Mouse (Mus musculus): ENCODE data around the gene Fbh1. TPM values are rescaled to one million over a fixed set of nuclear protein-coding genes. Genes with fewer than 3 reads are reported as not detected.

The Fbh1 gene
- polyA plus RNA-seq (2016; fragmentation: Nextera tagmentation; extraction: Ambion mirVana), result 109 and 113 TPM in 2 replicates

DNA sequence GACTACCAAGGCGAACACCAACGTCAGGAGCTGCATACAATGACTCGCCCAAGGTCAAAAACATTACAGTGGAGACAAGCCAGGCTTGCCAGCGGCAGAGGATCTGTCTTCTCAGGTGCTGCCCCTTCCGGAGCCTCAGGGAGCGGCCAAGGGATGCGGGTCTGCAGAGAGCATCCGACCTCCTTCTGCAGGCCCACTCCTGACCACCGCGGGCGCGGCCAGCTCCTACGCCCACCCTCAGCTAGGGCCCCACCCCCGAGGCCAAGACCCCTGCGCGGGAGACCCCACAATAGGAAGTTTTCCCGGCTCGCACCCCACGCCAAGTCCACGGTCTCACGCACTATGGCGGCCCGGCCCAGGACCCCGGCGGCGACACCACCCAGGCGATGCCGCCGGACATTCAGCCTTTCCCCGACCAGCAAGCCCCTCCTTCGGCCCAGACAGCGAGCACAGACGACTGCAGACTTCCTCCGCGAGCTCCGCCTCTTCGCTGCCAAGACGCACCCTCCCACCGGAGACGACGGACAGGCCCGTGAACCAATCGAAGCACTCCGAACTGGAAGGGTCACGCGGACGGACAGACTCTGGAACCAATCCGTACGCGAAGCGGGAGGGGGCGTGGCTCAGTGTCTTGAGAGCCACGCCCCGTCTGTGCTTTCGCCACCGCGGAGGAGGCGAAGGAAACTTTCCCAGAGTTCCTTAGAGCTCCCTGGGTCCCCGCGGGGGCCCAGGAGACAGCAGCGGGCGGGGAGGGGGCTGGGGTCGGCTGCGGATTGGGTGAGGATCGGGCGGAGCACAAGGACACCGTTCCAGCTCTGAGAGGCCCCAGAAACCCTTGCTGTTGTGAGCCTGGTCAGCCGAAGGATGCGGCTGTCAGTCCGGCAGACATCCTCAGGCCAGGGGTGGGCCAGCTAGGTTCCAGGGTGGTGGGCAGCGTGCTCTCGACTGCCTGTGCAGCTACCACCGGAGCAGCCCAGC is at the start of gene Fbh1, which contains the start of gene Ankrd16:
Gene Fbh1 (minus strand): TSS at position 492 of the 978 bp plus-strand sequence.
Gene Ankrd16 (plus strand): TSS at position 786 of the 978 bp plus-strand sequence.
- Histone ChIP-seq H3K9me3 (no peaks in the 10 kb centered on the region), H3K4me1 (replicated peaks) (peaks cover 32% of the 10 kb centered on the region), H3K4me3 (peak within 1 kb of the TSS; percentile 85), H3K36me3 (peaks cover 29% of the 10 kb centered on the region), H3K27ac (peak within 1 kb of the TSS; percentile 95), H3K27me3 (ENCODE audit: insufficient read depth, poor library complexity, severe bottlenecking) (no peaks in the 10 kb centered on the region)
- WGBS, result under 1% methylated on average over 73 of the region's 73 CpGs
- DNase-seq (ENCODE audit: low spot score), result peak; percentile 100

DNA sequence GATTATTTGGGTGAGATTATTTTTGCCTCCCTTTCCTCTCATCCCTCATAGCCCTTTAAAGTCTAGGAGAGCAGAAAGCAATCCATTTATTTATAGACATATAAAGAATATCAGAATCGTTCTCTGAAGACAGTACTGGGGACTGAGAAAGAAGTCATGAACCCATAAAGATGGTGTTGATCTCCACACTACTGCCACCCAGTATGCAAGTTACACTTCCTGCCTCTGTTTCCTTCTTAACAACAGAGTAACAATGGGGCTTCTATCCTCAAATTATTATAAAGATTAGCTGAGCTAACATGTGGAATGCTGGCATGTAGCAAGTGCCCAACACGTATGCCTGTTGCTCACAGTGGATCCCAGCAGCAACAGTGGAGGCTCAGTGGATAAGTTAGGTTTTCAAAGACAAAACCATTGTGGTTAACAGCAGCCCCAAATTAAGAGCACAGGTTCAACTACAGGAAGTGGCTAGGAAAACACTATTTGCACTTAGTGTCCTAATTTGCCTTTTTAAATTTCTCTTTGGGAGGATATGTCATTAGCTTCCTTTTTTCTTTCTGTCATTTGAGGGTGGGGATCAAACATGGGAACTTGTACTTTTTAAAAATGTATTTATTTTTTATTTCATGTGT is 24.0 kb upstream of the Fbh1 start:
- Histone ChIP-seq H3K27ac (no peak overlapping the region), H3K36me3 (no peaks in the 10 kb centered on the region), H3K4me3 (no peak overlapping the region), H3K9me3 (no peaks in the 10 kb centered on the region), H3K4me1 (replicated peaks) (0 out of 2 replicates have a peak, but pooled peaks cover 2% of the 10 kb centered on the region), H3K27me3 (ENCODE audit: insufficient read depth, poor library complexity, severe bottlenecking) (no peaks in the 10 kb centered on the region)
- 95% methylated on average over 2 of the region's 2 CpGs for WGBS
- no peak for DNase-seq (ENCODE audit: low spot score)

DNA sequence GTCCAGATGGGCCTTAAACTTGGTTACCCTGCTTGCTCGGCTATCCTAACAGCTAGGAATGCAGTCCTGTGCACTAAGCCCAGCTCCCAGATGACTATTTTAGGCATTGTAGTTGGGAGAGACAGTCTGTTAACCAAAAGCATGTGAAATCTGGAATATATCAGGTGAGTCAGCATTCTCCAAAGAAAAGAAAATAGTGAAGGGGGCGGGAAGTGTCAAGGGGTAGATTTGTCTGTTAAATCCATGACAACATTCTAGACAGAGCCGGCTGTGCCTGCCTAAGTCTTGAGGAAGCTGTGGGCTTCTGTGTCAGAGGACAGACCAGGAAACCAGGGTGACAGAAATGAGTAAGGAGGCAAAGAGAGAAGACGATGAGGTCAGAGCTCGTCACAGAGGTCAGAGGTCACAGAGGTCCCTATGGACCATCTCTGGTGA is 20.6 kb upstream of the Fbh1 start:
- Histone ChIP-seq H3K36me3 (peaks cover 18% of the 10 kb centered on the region), H3K27me3 (ENCODE audit: insufficient read depth, poor library complexity, severe bottlenecking) (no peaks in the 10 kb centered on the region), H3K27ac (no peak overlapping the region), H3K9me3 (no peaks in the 10 kb centered on the region), H3K4me1 (replicated peaks) (0 out of 2 replicates have a peak, but pooled peaks cover 2% of the 10 kb centered on the region), H3K4me3 (no peak overlapping the region)
- peak; percentile 18 for DNase-seq (ENCODE audit: low spot score)
- 63% methylated on average over 5 of the region's 5 CpGs for WGBS

DNA sequence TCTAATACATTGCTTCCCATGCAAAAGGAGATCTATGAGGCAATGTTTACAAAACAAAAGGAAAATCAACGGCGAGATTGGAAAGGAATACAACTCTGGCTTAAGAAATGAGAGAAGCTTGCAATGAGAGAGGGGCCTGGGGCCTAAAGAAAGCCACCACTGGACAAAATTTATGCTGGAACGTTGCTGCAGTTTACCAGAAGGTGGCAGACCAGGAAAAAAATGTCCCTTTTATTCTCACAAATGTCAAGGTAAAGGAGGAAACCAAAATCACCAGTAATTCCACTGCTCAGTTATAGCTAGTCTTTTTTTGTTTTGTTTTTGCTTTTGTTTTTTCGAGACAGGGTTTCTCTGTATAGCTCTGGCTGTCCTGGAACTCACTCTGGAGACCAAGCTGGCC is 17.3 kb upstream of the Fbh1 start:
- 69% methylated on average over 4 of the region's 4 CpGs for WGBS
- Histone ChIP-seq H3K27me3 (ENCODE audit: insufficient read depth, poor library complexity, severe bottlenecking) (no peaks in the 10 kb centered on the region), H3K36me3 (peaks cover 50% of the 10 kb centered on the region), H3K9me3 (no peaks in the 10 kb centered on the region), H3K4me3 (no peak overlapping the region), H3K27ac (no peak overlapping the region), H3K4me1 (replicated peaks) (0 out of 2 replicates have a peak, but pooled peaks cover 2% of the 10 kb centered on the region)
- DNase-seq (ENCODE audit: low spot score), result no peak

DNA sequence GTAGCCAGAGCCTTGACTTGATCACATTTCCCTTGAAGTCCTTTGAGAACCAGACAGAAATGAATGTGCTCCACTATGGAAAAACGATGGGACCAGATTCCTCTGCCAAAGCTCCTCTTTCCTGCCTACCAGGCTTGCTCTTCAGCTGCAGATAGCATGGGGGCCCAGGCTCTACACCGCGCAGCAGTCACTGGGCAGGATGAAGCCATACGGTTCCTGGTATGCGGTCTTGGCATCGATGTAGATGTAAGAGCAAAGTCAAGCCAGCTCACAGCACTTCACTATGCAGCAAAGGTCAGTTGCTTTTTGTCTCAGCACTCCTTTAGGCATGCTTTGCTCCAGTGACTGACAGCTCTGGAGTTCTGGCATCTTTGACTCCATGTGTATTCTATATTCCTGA is 6.8 kb upstream of the Fbh1 start:
- Histone ChIP-seq H3K27ac (no peak overlapping the region), H3K4me3 (no peak overlapping the region), H3K9me3 (no peaks in the 10 kb centered on the region), H3K27me3 (ENCODE audit: insufficient read depth, poor library complexity, severe bottlenecking) (no peaks in the 10 kb centered on the region), H3K4me1 (replicated peaks) (peaks cover 10% of the 10 kb centered on the region), H3K36me3 (peaks cover 96% of the 10 kb centered on the region)
- WGBS, result 94% methylated on average over 6 of the region's 6 CpGs
- DNase-seq (ENCODE audit: low spot score), result no peak

DNA sequence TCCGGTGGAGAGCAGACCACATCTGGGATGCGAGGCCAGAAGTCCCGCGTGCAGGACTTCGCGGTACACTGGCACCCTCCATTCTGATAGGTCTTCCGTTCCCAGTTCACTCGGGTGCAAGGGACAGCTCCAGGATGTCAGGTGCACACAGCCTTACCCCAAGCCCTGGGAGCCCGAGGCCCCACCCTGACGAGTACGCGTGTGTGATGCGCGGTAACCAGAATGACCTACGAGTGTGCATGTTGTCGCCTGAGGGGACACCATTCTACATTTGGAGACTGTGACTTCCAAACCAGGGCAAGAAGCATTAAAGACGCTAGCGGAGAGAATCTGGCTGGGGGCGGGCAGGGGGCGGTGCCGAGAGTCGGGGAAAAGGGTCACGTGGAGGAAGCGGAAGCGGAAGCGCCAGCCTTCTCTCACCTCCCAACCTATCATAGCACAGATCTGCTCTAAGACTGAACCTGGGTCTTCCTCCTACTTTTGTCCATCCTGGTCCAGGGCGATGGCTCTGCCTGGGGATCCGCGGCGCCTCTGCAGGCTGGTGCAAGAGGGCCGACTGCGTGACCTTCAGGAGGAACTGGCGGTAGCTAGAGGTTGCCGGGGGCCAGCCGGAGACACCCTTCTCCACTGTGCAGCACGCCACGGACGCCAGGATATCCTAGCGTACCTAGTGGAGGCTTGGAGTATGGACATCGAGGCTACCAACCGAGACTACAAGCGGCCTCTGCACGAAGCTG is 873 bp upstream of the Fbh1 start:
- H3K27ac ChIP-seq, result peak overlapping the region; percentile 89
- H3K36me3 ChIP-seq, result peaks cover 38% of the 10 kb centered on the region
- under 1% methylated on average over 43 of the region's 43 CpGs for WGBS
- H3K4me1 ChIP-seq (replicated peaks), result peaks cover 32% of the 10 kb centered on the region
- peak; percentile 90 for DNase-seq (ENCODE audit: low spot score)
- H3K27me3 ChIP-seq (ENCODE audit: insufficient read depth, poor library complexity, severe bottlenecking), result no peaks in the 10 kb centered on the region
- H3K9me3 ChIP-seq, result no peaks in the 10 kb centered on the region
- H3K4me3 ChIP-seq, result peak overlapping the region; percentile 85

DNA sequence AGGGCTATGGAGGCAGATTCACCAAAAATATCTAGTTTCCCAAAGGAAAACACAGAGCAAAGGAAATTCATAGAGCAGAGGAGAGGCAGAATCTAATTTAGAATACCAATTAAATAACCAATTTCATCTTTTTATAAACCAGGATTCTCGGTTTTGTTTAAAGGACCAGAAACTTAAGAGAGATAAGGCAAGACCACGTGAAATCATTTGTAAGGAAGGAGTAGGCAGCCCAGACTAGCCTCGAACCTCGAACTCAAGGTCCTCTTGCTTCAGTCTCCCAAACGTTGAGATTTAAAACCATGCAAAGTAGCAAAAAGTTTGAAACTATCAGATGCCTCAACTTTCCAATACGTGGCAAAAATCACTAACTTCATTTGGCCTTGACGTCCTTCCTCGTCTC is 967 bp downstream of the Fbh1 start:
- WGBS, result 58% methylated on average over 8 of the region's 8 CpGs
- Histone ChIP-seq H3K36me3 (peaks cover 20% of the 10 kb centered on the region), H3K4me1 (replicated peaks) (peaks cover 32% of the 10 kb centered on the region), H3K4me3 (peak overlapping the region; percentile 85), H3K27ac (peak overlapping the region; percentile 95; the same call in 1 of the 2 replicates), H3K9me3 (no peaks in the 10 kb centered on the region), H3K27me3 (ENCODE audit: insufficient read depth, poor library complexity, severe bottlenecking) (no peaks in the 10 kb centered on the region)
- DNase-seq (ENCODE audit: low spot score), result no peak

DNA sequence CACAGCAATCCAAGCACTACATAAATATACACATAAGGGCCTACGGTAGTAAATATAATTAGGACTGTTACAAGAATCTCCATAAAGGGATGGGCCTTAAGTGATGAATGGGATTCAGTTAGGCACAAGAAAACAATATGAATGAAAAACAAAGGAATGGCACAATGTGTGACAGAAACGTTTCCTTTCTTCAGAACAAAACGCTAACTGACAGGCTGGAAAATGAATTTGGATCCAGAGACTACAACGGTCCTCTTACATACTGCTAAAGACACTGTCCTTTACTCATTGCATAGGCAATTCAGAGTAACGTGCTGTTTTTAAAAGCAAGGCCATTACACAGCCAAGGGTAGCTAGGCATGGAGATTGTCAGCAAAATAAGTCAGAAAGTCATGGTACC is 2.3 kb downstream of the Fbh1 start:
- H3K9me3 ChIP-seq, result no peaks in the 10 kb centered on the region
- no peak for DNase-seq (ENCODE audit: low spot score)
- H3K36me3 ChIP-seq, result peaks cover 7% of the 10 kb centered on the region
- no peak overlapping the region for H3K4me3 ChIP-seq
- no peaks in the 10 kb centered on the region for H3K27me3 ChIP-seq (ENCODE audit: insufficient read depth, poor library complexity, severe bottlenecking)
- WGBS, result 87% methylated on average over 5 of the region's 5 CpGs
- no peak overlapping the region for H3K27ac ChIP-seq
- peaks cover 32% of the 10 kb centered on the region for H3K4me1 ChIP-seq (replicated peaks)

DNA sequence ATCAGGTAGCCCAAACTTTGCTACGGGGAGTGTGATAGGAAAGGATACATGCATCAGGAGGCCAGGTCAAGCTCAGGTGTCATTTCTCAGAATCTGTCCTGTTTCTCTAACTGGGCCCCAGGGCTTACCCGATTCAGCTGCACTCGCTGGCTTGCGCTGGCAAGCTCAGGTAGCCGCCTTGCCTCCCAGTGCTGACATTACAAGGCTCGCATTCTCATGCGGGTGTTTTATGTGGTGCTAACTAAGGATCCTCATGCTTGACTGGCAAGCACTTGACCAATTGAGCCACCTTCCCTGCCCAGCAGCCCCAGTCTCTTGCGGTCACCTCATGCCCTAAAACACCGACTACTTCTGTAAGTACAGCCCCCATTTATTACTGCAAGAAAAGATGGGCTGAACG is 3.0 kb downstream of the Fbh1 start:
- Histone ChIP-seq H3K36me3 (peaks cover 5% of the 10 kb centered on the region), H3K4me1 (replicated peaks) (peaks cover 25% of the 10 kb centered on the region), H3K9me3 (no peaks in the 10 kb centered on the region), H3K27ac (no peak overlapping the region), H3K27me3 (ENCODE audit: insufficient read depth, poor library complexity, severe bottlenecking) (no peaks in the 10 kb centered on the region), H3K4me3 (no peak overlapping the region)
- 91% methylated on average over 10 of the region's 10 CpGs for WGBS
- no peak for DNase-seq (ENCODE audit: low spot score)

DNA sequence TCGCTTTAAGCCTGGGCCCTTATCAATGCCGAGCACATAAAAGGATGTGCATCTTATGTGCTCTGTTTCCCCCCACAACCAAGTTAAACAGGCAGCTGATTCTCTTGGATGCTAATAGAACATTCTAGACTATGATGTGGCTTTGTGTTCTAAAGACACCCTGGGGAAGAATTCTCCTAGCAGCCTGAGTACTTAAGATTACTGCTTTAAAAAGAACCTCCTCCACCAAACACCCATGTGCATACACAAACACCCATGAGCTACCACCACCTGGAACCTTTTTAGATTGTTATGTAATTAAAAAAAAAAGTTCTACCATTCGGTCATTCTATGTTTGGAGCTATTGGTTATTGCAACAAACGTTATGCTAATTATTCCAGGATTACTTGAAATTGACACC is 5.0 kb downstream of the Fbh1 start:
- 90% methylated on average over 4 of the region's 4 CpGs for WGBS

DNA sequence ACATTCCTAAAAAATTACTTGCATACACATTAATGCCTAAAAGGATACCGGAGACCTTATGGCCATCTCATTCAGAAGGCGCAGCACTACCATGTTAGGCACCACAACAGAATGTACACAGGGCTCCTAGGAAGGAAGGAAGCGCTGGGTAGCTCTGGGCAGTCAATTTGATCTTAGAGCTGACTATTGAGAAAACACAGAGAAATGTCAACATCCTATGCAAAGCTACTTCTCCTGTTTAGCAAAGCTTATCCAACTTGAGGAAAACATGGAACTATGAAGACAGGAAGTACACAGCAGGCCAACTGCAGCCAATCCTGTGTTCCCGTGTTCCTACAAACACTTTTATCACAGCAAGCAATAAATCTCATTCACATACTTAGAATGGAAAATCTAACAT is 5.7 kb downstream of the Fbh1 start:
- H3K4me3 ChIP-seq, result no peak overlapping the region
- no peak for DNase-seq (ENCODE audit: low spot score)
- 91% methylated on average over 4 of the region's 4 CpGs for WGBS
- peaks cover 17% of the 10 kb centered on the region for H3K4me1 ChIP-seq (replicated peaks)
- H3K36me3 ChIP-seq, result peaks cover 27% of the 10 kb centered on the region
- no peaks in the 10 kb centered on the region for H3K9me3 ChIP-seq
- no peak overlapping the region for H3K27ac ChIP-seq
- no peaks in the 10 kb centered on the region for H3K27me3 ChIP-seq (ENCODE audit: insufficient read depth, poor library complexity, severe bottlenecking)

More for the DNA sequence above, 5.0 kb downstream of the Fbh1 start:
- Histone ChIP-seq H3K4me3 (no peak overlapping the region), H3K9me3 (no peaks in the 10 kb centered on the region), H3K36me3 (peaks cover 20% of the 10 kb centered on the region), H3K27ac (no peak overlapping the region), H3K27me3 (ENCODE audit: insufficient read depth, poor library complexity, severe bottlenecking) (no peaks in the 10 kb centered on the region), H3K4me1 (replicated peaks) (peaks cover 20% of the 10 kb centered on the region)
- no peak for DNase-seq (ENCODE audit: low spot score)

DNA sequence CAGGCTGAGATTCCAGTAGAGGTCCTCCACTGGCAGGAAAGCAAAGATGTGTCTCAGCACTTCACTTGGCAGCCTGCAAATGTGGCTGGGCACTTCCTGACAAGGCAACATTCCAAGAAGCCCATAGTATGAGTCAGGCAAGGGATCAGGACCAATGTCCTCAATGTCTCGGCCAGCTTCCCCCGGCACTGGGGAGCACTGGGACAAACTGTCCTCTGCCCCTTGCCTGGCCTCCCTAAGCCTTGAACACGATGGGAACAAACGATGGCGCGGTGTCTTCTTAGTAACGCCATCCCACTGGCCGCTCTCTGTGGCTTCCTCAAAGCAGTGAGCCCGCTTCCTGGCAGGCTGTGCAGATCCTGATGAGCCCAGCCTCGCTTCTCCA is 10.2 kb downstream of the Fbh1 start:
- Histone ChIP-seq H3K27me3 (ENCODE audit: insufficient read depth, poor library complexity, severe bottlenecking) (no peaks in the 10 kb centered on the region), H3K27ac (no peak overlapping the region), H3K36me3 (peaks cover 73% of the 10 kb centered on the region), H3K4me3 (no peak overlapping the region), H3K9me3 (no peaks in the 10 kb centered on the region), H3K4me1 (replicated peaks) (no peaks in the 10 kb centered on the region)
- 85% methylated on average over 10 of the region's 10 CpGs for WGBS
- no peak for DNase-seq (ENCODE audit: low spot score)
